Mouse (Mus musculus): ENCODE measurements at regions not wholly inside any gene's neighbourhood (a gene's known extent, or its start where the extent isn't known, plus 50 kb on each side); places are given as distances from the start of the nearest gene placed in this dataset.
A peak's percentile ranks its signal among the peaks of the same experiment; 100 is the strongest.

DNA sequence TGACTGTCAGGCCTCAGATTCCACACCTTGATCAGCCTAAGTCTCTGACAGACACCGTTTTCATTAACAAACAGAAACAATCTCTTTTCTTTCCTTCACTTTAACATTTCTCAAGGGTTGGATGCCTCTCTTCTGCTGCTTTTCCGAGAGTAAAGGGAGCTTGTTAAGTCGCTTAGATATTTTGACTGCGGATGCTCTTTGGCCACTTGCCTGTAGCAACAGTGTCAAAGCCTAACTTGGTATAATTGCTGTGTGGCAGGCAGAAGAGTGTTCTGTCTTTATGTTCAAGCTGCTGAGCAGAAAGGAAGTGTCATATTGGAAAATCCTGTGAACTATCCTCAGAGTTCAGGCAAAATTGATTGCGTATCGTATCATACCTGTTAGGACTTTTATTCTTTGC, 112.3 kb upstream of the Zeb2 start:
- DNase-seq, result no peak

DNA sequence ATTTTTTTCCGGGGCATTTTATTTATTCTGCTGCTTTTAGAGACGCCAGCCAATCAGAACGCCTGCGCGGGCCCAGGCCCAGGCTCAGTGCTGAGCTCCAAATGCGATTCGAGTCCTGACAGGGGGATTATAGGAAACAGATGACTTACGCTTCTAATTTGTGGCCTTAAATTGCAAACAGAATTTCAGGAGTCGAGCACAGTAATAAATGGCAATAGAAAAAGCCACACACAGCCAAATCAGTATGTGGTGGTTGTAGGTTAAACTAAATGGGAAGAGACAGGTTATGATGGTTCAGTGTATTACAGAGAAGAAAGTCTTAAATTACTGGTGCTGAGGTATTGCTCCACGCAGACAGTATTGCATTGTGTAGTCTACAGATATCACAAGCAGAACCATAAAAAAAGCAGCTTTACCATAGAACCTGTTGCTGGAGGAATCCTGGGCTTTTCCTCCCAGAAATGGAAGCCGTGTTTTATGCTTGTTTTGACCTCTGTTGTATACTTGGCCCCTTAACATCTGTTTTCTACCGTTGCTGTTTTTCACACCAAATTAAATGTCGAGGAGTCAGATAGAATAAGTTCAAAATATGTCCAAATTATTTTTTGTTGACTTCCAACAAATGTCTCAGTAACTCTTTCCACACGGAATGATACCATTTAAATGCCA, 110.2 kb upstream of the Zeb2 start:
- no peak for DNase-seq

DNA sequence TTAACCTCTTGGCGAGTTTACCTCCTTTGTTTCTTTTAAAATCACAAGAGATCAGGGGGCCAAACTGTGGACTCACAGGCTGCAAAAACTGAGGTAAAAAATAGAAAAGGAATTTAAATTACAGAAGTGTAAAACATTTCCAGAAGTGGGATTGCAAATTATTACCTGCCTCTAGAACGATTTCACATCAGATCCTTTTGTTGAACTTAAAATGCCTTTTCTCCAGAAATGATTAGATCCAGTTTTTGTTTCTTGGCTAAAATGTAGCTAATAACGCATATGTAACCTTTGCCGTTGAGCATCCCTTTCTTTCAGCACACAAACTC, 108.8 kb upstream of the Zeb2 start:
- no peak for DNase-seq

DNA sequence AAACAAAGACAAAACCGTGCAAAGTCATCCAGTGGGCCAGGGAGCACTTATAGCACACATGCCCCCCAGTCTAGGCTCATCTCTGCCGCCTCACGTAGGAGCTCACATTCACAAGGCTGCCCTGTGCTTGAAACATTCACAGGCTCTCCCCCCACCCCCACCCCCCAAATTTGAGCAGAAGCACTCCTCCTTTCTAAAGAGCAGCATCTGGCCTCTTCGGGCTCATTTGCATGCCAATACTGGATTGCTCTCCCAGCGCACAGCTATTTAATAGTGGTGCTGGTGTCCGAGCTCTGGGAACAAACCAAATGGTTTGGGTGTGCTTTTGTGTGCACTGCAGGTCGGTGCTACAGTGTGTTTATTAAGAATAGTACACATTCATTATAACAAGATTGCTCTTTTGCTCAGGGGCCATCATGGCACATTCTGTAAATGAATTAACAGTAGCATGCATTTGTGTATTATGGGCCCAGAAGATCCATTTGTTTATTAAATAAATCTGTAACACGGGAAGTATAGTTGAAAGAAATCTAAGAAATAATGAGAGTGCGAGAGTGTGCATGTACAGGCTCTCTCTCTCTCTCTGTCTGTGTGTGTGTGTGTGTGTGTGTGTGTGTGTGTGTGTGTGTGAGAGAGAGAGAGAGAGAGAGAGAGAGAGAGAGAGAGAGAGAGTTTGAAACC, 108.3 kb upstream of the Zeb2 start:
- no peak for DNase-seq

DNA sequence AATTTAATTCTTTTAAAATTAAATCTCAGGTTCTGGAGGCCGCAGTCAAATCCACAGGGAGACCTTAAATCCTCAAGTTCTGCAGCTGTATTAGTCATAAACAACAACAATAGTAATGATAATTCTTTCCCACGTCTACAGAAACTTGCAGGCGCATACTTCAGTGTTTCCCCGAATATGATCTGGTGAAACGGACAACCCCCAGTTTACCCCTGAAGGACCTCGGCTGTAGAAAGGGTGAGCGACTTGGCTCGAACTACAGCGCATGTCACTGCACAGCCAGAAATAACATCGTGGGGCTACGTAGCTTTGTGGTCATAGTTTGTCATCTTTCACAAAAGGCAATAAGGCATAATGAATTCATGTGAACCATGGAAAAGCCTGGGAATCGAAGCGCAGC, 105.0 kb upstream of the Zeb2 start:
- no peak for DNase-seq

DNA sequence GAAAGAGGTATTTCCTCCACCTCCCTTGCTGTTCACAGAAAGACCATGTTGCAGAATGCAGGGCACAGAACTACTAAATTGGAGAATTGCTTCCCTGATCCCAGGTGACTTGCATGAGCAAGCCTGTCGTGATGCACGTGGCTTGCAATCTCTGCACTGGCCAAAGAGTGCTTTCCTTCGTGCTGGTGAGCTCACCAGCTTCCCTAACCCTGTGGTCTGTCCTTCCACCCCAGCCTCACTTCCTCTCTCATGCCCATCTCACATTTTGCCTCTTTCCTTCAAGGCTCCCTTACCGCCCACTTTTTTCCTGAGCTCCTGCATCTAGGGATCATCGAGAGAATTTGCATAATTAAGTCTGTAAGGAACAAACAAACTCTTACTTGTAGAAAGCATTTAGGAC, 102.7 kb upstream of the Zeb2 start:
- no peak for DNase-seq

DNA sequence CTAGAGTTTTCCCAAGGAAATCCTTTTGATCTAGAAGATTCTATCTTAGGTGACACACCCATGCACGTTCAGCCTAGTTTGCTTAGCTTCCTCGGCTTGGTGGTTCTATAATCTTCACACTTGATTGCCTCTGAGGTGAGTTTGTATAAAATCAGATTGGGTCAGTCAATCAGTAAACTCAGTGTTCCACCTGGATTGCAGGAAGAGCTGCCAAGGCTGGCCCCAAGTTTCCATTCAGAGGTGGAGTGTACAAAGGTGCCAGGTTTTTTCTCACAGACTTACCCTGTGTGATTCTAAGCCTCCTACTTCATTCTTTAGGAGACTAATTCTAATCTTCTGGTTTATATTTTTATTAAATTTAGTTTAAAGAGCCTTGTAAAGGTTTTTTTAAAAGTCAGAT, 95.6 kb upstream of the Zeb2 start:
- no peak for DNase-seq

DNA sequence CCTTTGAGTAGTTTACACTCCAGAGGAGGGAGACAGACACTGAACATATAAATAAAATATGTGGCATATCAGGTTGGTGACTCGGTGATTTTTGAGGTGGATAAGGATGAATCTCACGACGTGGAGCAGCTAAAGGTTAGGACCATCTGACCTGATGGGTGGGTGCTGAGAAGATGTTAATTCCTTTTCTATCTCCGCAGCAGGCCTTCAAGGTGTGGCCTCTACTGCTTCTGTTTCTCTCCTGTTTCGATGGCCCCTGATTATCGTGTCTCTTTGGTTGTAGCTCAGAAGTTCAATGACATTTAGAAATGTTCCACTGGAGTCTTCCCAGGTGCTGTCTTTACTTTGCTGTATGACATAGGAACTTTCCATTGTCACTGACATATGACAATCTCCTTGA, 91.3 kb upstream of the Zeb2 start:
- DNase-seq, result no peak

DNA sequence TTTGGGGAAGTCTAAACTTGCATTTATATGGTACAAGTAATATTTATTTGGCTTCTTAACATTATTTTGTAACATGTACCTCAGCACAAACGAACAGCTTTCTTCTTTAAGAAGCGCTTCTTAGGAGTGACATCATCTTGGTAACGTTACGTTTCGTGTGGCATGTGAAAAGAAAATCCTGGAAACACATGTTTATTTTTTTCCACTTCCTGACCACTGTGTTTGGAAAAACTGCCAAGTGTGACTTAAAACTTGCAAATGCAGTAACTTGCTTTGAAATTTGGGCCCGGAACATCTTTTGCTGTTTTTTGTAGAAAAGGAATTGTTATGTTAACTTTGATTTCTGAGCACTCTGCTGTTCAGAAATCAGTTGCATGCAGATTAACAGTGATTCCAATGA, 88.6 kb upstream of the Zeb2 start:
- no peak for DNase-seq

DNA sequence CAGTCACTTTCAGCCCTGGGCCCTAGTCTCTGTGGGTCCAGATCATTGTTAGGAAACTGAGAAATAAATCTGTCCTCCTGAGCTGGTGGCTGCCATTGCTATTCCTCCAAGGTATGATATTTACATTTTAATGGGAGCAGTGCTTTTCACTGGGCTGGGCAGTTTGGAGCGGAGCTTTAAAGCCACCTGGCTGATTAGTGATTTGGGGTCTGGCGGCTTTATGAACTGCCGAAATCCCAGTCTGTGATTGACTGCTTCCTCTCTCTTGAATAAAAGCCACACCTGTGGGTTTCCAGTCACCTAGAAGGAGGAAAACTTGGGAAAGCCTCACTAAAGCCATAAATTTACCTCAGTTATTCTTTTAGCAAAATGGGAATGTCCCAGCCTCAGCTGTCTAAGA, 88.0 kb upstream of the Zeb2 start:
- DNase-seq, result no peak

DNA sequence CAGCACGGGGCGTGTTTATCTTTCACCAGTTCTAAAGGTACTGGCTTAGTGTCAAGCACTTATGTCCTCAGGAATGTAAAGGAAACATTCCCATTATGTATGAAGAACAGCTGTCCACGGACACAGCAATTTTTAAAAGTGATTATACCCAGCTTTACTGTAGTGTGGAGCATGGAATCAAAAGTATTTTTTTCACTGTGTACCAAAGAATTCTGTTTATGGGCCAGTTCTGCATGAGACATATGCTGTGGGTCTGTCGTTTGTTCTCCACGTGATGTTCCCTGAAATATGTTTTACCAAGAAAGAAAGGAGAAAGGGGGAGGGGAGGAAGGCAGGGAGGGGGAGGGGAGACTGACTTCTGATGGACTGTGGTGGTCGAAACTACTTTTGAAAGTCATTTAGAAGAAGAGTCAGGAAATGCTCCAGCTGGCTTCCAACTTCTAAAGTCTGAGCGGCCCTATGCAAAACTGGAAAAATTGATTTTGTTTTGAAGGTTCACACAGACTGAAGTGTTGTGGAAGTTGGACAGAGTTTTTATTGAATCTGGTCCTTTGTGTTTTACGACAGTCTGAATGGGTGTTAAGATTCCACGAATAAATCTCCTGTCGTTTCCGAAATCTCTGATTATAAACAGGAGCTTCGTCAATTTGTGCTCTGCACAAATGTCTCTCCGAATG, 80.9 kb upstream of the Zeb2 start:
- DNase-seq, result no peak

DNA sequence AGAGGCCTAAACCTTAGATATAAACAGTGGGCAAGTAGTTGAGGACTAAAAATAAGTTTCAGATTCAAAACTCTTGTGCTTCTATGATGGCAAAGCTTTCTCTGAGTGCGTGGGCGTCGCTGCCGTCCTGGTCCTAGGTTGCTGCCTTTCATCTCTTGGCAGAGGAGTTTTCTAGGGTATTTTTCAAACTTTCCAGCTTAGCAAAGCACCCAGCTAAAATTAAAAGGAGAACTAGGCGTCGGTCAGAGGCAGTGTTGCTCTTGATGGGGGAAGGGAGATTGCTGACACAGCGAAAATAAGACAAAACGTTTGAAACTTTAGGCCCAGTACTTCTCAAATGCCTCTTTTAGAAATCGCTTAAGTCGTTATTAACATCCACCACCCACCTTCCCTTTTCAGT, 80.1 kb upstream of the Zeb2 start:
- DNase-seq, result no peak

DNA sequence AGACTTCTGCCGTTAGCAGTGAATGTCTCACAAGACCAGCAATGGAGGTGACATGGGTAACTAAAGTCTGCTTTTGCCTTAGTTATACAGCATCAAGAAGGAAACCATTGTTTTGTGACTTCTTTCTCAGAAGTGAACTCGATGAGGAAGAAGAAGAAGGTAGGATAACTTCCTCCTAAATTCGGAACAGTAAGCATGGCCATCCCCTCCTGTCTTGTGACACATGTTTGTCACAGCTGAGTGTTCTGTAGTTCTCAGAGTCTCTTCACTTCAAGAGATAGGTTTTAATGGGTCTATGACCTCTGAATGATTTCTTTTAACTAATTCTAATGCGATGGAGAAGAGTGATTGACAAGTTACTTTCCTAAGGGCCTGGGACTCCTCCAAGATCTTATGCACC, 79.3 kb upstream of the Zeb2 start:
- DNase-seq, result no peak

DNA sequence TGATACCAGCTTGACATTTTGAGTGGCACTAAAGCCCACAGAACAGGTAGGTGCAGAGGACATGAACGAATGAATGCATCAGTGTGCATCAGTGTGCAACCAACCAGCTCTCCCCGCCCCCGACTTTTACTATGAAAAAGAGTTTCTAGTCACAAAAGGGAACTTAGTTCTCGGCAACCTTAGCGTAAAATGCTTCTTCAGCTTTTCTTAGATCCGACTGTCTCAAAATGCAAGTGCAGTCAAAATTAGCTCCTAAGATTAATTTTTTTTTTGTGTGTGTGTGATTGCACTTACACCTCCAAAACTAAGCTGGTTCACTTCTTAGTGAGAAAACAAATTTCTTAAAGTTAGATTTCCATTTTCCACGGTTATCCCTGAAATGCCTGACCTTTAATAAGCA, 77.1 kb upstream of the Zeb2 start:
- DNase-seq, result no peak

DNA sequence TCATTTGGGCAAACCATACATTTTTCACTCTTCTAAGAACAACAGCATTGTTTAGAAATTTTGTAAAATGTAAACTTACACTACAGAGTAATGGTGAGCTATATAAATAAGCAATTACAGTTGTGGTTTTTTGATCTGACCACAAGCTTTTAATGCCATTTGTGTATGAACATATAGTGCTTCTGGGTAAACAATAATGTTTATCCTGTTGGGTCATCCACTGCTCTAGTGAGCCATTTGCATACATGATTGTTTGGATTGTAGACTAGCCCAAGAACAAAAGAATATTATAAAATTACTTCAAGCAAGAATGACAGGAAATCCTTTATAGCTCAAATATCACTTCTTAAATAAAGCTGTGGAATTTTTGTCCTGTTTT, 68.4 kb upstream of the Zeb2 start:
- DNase-seq, result no peak

DNA sequence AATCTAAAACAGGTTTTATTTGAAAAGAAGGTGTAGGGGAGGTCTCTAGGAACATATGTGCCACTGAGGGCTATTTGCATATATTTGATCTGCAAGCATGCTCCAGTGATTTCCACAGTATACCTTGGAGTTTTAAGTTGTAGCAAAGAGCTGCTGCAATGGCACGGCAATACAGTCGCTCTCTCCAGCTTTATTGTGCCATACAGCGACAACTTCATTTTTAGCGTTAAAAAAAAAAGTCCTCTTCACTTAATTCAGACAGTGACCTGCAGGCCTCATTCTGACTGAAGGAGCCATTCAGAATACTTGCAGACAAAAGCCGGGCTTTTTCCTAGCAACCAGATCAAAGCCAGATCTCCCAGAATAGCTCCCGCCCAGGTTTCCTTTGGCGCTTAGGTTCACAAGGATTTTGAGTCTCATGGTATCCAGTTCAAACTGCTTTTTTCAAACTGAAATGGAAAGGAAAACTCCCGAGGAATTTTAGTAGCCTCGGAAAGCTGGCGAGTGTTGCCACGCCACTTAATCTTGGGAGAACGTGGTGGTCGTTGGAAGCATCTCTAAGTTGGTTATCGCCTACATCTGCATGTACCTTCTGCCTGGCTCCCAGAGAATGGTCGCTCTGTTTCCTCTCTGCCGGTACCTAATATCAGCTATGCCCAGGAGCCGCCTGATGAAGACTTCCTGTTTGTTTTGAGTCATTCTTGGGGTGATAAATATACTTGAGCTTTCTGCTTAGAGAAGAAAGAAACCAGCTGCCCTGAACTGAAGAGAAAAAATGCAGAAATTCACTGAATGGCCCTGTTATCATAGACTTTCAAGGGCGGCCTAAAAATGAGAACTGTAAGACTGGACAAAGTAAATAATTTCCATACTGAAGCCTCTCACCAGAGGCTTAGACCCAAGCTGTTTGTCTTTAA, 67.8 kb upstream of the Zeb2 start:
- peak; percentile 51 for DNase-seq

DNA sequence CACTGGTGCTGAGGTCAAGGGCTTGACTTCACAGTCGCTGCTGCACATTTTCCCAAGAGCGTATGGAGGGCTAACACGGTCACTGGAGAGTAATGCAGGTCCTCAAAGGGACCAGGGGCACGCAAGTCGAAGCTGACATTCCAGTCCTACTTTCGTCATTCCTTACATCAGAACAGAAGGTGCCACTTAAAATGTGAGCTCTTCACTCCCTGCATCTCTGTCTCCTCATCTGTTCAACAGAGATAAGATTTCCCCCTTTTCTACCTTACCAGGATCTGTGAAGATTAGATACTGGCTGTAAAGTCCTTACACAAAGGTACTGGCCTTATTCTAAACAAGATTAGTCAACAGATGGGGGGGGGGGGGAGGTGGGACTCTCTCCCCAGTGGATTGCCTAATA, 67.0 kb upstream of the Zeb2 start:
- DNase-seq, result peak; percentile 46

DNA sequence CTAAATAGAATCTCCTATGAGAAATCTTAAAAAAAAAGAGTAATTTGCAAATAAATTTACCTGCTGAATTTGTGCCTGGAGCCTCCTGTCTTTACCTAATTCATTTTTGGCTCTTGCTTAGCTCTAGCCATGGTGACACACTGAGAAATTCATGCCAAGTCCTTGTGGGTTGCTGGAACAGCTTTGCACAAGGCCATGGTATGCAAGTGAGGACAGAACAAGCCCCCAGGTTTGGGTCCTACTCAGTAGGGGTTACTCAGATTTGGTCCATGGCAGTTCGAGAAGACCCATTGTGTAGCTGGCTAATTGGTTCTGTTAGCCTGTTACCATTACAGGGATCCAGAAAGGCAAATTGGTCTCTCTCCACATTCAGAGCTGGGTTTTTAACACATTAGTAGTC, 65.7 kb upstream of the Zeb2 start:
- no peak for DNase-seq

DNA sequence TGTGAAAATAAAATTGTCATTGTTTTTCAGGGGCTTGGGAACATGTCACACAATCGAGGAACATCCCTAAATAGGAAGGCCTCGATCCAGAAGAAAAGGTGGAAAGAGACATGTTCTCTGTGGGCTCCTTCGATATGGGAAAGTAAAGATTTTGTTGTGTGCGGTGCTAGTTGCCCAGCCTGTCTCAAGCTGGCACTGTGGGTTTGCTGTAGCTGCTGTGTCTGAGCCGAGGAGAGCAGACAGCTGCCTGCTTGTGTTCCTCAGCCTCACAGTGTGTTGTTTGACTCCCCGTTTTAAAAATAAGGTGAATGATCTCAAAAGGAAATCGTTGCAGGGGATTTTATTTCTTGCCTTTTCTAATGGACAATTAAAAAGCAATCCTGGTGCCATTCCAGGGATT, 64.4 kb upstream of the Zeb2 start:
- no peak for DNase-seq

DNA sequence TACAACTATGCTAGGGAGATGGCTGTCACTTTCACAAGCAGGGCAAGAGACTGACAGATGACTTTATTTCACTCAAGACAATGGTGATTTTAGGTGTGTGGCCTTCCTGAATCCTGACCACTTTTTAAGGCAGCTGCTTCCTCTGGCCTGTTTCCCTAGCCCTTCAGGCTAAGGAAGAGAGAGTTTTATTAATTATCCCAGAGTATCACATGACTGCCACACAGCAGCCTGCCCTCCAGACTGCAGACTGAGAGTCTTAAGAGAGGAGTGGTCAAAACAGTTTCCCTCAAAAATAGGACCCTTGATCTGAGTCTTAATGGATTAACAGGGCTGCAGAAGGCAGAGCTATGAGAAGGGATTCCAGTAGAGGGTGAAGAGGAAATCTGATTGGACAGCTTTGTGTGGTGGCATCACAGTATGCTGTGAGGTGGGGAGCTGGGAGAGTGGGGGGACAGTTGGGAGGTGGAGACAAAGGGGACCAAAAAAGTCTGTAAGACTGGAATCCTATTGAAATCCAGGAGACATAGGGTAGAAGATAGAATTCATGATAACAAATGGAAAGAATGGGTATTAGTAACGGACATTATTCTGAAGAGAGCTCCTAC, 61.8 kb upstream of the Zeb2 start:
- no peak for DNase-seq

DNA sequence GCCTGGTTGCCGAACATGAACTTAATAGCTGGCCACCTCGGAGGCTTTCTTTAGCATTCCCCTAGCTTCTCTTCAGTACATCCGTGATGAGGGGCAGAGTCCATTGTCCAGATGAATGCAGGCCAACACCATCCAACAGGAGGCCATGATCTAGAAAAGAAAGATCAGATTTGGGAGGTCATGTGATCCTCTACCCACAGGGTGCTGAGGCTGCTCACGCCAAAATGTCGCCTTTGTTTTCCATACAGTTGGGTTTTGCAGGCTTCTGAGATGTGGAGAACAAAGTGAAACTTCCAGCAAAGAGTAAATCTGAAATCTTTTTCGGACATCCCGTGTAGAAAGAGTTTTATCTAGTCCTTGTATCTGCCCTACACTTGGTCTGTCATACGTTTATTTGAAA, 55.2 kb upstream of the Zeb2 start:
- DNase-seq, result no peak

DNA sequence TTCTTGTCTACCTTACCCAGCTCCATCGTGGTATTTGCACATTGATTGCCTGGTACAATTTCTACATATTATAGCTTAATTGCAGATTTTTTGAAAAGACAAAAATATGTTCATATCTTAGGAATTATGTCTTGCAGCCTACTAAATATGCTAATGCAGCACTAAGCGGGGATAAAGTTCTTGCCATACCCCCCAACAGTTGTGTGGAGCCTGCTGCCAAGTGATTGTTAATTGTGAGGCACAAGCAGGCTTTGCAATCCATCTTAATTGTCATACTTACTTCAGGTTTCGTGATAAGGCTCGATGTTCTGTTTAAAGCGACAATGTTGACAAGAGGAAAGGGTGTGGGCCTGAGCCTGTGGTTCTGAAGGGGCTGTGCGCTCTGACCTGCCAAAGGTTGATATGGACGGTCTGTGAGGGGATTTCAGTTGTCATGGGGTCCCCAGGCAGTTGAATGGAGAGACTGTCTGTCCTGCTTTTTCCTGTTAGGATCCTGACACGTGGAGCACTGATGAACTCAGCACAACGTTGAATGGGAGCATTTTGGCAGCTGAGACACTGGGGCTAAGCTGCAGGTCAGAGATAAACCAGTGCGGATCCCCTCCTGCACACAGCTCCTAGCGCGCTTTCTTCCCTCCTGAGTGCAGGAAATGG, 54.5 kb upstream of the Zeb2 start:
- DNase-seq, result peak; percentile 66

DNA sequence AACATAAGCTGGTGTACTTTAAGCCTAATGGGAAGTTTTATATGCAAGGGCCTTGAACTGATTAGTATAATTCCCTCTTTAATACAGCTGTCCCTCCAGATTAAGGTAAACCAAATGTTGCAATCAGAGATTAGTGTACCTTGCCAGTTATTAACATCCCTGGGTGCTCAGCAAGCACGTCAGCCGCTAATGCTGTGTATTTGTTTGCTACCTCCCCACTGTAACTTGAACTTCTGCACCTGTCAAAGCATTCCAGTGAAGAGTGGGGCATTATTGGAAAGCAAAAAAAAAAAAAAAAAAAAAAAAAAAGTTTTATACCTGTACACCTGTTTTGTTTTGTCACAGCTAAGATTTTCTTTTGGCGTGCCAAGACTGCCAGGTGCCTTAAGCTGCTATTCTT, 53.1 kb upstream of the Zeb2 start:
- no peak for DNase-seq
